Mouse (Mus musculus) kidney, adult 2 months (tissue): ENCODE measurements around the gene Rpp30.

Source experiments
- CTCF ChIP-seq: fragments of 200-500 bp; conservative IDR thresholded peaks from 2 replicates; pipeline ENCODE4 v1.5.1; 2011; ENCODE audit warnings: low read depth, mild to moderate bottlenecking, control low read depth, low read length, moderate library complexity, mixed read lengths; ENCODE audit not compliant: insufficient read depth, insufficient read length
- POLR2A ChIP-seq: fragments of 200-500 bp; IDR thresholded peaks from one replicate; pipeline ENCODE4 v1.6.1; 2011; ENCODE audit warnings: low read depth, low read length, control low read depth

DNA sequence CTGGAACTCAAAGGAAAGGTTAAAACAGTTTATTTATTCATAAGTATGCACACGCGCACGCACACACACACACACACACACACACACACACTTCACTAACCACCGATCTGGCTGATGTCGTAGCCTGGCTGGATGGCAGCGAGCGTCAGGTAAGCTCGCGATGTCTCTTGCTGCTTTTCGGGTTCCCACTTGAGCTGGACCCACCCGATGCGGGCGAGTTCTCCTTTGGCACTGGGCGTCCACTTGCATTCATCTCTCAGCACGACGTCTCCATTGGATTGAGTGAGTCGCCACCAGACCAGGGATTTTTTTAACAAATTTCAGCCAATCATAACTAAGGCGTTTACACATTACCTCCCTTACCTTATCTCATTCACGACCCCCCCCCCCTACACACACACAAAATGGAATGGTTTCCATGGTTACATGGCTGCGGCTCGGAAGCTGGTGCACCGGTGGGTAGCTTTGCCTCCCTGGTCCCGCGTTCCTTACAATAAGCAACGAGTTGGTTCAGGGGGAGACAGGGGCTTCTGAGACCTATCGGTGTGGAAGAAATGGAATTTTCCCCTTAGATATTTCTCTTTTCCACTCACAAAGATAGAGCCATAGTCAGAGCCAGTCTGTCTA, 25.9 kb downstream of the Rpp30 start:
- TF ChIP-seq CTCF, result no peak
- no peak for TF ChIP-seq POLR2A
